Mouse (Mus musculus): ENCODE results near the gene Map7d3.

Map7d3 gene

GRCm38 (mm10) chrX:56821765-56822603, at the start of gene Map7d3:
Gene Map7d3, minus strand, starts transcription at chrX:56822326.
- DNase-seq (ENCODE audit: low spot score in 2 of 2), result peak; percentile 1 to 3

- DNase-seq (ENCODE audit: low spot score in 2 of 2), result no peak
These were observed 47.7 kb upstream of the Map7d3 start, which contains the start of gene Adgrg4 for GRCm38 (mm10) chrX:56869863-56870262. Gene Adgrg4, plus strand, starts transcription at chrX:56870163.

GRCm38 (mm10) chrX:56841255-56841654, 19.1 kb upstream of the Map7d3 start:
- DNase-seq (ENCODE audit: low spot score in 2 of 2), result no peak

GRCm38 (mm10) chrX:56839369-56839768, 17.2 kb upstream of the Map7d3 start:
- no peak for DNase-seq (ENCODE audit: low spot score in 2 of 2)

- no peak for DNase-seq (ENCODE audit: low spot score in 2 of 2)
These were observed 13.7 kb upstream of the Map7d3 start for GRCm38 (mm10) chrX:56835842-56836241.

GRCm38 (mm10) chrX:56827492-56827891, 5.4 kb upstream of the Map7d3 start:
- no peak for DNase-seq (ENCODE audit: low spot score in 2 of 2)

GRCm38 (mm10) chrX:56791268-56791667, 30.9 kb downstream of the Map7d3 start:
- DNase-seq (ENCODE audit: low spot score in 2 of 2), result no peak

GRCm38 (mm10) chrX:56790591-56790990, 31.5 kb downstream of the Map7d3 start:
- no peak for DNase-seq (ENCODE audit: low spot score in 2 of 2)

- DNase-seq (ENCODE audit: low spot score in 2 of 2), result no peak
These were observed 34.6 kb downstream of the Map7d3 start for GRCm38 (mm10) chrX:56787486-56787885.

- DNase-seq (ENCODE audit: low spot score in 2 of 2), result no peak
These were observed 35.7 kb downstream of the Map7d3 start for GRCm38 (mm10) chrX:56786281-56787061.

GRCm38 (mm10) chrX:56773329-56773728, 48.8 kb downstream of the Map7d3 start:
- DNase-seq (ENCODE audit: low spot score in 2 of 2), result no peak

- DNase-seq (ENCODE audit: low spot score in 2 of 2), result no peak
These were observed 50.4 kb downstream of the Map7d3 start for GRCm38 (mm10) chrX:56771751-56772150.

GRCm38 (mm10) chrX:56769838-56770237, 52.3 kb downstream of the Map7d3 start:
- DNase-seq (ENCODE audit: low spot score in 2 of 2), result no peak

- no peak for DNase-seq (ENCODE audit: low spot score in 2 of 2)
These were observed 61.8 kb downstream of the Map7d3 start for GRCm38 (mm10) chrX:56760257-56760760.

- DNase-seq (ENCODE audit: low spot score in 2 of 2), result no peak
These were observed 65.8 kb downstream of the Map7d3 start for GRCm38 (mm10) chrX:56756352-56756751.

- DNase-seq (ENCODE audit: low spot score in 2 of 2), result no peak
These were observed 66.5 kb downstream of the Map7d3 start for GRCm38 (mm10) chrX:56755646-56756045.

GRCm38 (mm10) chrX:56753317-56754289, 68.5 kb downstream of the Map7d3 start:
- DNase-seq (ENCODE audit: low spot score in 2 of 2), result no peak

GRCm38 (mm10) chrX:56752144-56752543, 70.0 kb downstream of the Map7d3 start:
- DNase-seq (ENCODE audit: low spot score in 2 of 2), result no peak

- DNase-seq (ENCODE audit: low spot score in 2 of 2), result no peak
These were observed 70.6 kb downstream of the Map7d3 start for GRCm38 (mm10) chrX:56751536-56751935.
